Mouse (Mus musculus) forebrain, embryonic 13.5 days (tissue): ENCODE measurements around the gene Gm47289. TPM values are rescaled to one million over a fixed set of nuclear protein-coding genes. Genes with fewer than 3 reads are reported as not detected.

ENCODE experiments used
- ATAC-seq: fragments of 200-750 bp; cut with Nextera tagmentation; 2 replicates; pipeline ENCODE4 v1.8.0; 2017
- H3K27ac ChIP-seq: fragments of 300-500 bp; sonication (generic); 2 replicates; pipeline ENCODE4 v1.5.1; 2015; ENCODE audit warnings: inconsistent platforms, mild to moderate bottlenecking, moderate library complexity
- H3K27me3 ChIP-seq: fragments of 300-500 bp; sonication (generic); 2 replicates; pipeline ENCODE4 v1.6.1; 2015; ENCODE audit warnings: mild to moderate bottlenecking, inconsistent platforms
- H3K36me3 ChIP-seq: fragments of 300-500 bp; sonication (generic); 2 replicates; pipeline ENCODE4 v1.6.1; 2015; ENCODE audit warnings: mild to moderate bottlenecking, inconsistent platforms; ENCODE audit not compliant: poor library complexity, severe bottlenecking
- H3K4me1 ChIP-seq: fragments of 300-500 bp; sonication (generic); 2 replicates; pipeline ENCODE4 v1.6.1; 2015; ENCODE audit warnings: inconsistent platforms
- H3K4me2 ChIP-seq: fragments of 300-500 bp; sonication (generic); 2 replicates; pipeline ENCODE4 v1.6.1; 2015; ENCODE audit warnings: inconsistent platforms, mild to moderate bottlenecking, moderate library complexity
- H3K4me3 ChIP-seq: fragments of 300-500 bp; sonication (generic); 2 replicates; pipeline ENCODE4 v1.5.1; 2015; ENCODE audit warnings: mild to moderate bottlenecking, inconsistent platforms
- H3K9ac ChIP-seq: fragments of 300-500 bp; sonication (generic); 2 replicates; pipeline ENCODE4 v1.6.1; 2015; ENCODE audit warnings: mild to moderate bottlenecking, inconsistent platforms
- H3K9me3 ChIP-seq: fragments of 300-500 bp; sonication (generic); replicated peaks from 2 replicates; pipeline ENCODE4 v1.6.1; 2016; ENCODE audit warnings: inconsistent platforms
- WGBS: fragments of 180-500 bp; shearing (Covaris S2); methylation state at CpG from one replicate; pipeline ENCODE4 v1.1.7; 2015; 5-methylcytosine and 5-hydroxymethylcytosine counted together
- polyA plus RNA-seq: library from polyadenylated mRNA; unstranded; fragments of >200 nt; fragmentation: Nextera tagmentation; extraction: Ambion mirVana; gene quantifications from 2 replicates; pipeline ENCODE4 v1.2.1, GENCODE M21; 2015

Gm47289 gene
- polyA plus RNA-seq, 1 experiment from 2014 or later, result not detected

GRCm38 (mm10) chr9:119165548-119165947, 6.6 kb downstream of the Gm47289 start:
- no peak overlapping the region for H3K9ac ChIP-seq
- H3K27me3 ChIP-seq, result no peaks in the 10 kb centered on the region
- no peak overlapping the region for H3K4me2 ChIP-seq
- no peaks in the 10 kb centered on the region for H3K36me3 ChIP-seq
- no peak overlapping the region for H3K4me3 ChIP-seq
- ATAC-seq, result no peak
- no peak overlapping the region for H3K27ac ChIP-seq
- H3K9me3 ChIP-seq, result no peaks in the 10 kb centered on the region
- 93% methylated on average over 6 of the region's 6 CpGs for WGBS
- no peaks in the 10 kb centered on the region for H3K4me1 ChIP-seq

- 93% methylated on average over 2 of the region's 2 CpGs for WGBS
- H3K27me3 ChIP-seq, result no peaks in the 10 kb centered on the region
- H3K4me1 ChIP-seq, result no peaks in the 10 kb centered on the region
- no peaks in the 10 kb centered on the region for H3K9me3 ChIP-seq
- no peaks in the 10 kb centered on the region for H3K36me3 ChIP-seq
- H3K27ac ChIP-seq, result no peak overlapping the region
- no peak for ATAC-seq
- H3K4me3 ChIP-seq, result no peak overlapping the region
- no peak overlapping the region for H3K9ac ChIP-seq
- no peak overlapping the region for H3K4me2 ChIP-seq
Observed at GRCm38 (mm10) chr9:119167608-119168007, 8.6 kb downstream of the Gm47289 start.

GRCm38 (mm10) chr9:119179292-119179691, 20.3 kb downstream of the Gm47289 start:
- H3K4me3 ChIP-seq, result no peak overlapping the region
- H3K27ac ChIP-seq, result no peak overlapping the region
- H3K27me3 ChIP-seq, result no peaks in the 10 kb centered on the region
- H3K4me2 ChIP-seq, result no peak overlapping the region
- no peak for ATAC-seq
- no peaks in the 10 kb centered on the region for H3K36me3 ChIP-seq
- 87% methylated on average over 11 of the region's 11 CpGs for WGBS
- H3K4me1 ChIP-seq, result no peaks in the 10 kb centered on the region
- no peak overlapping the region for H3K9ac ChIP-seq
- no peaks in the 10 kb centered on the region for H3K9me3 ChIP-seq

- 54% methylated on average over 3 of the region's 3 CpGs for WGBS
Observed at GRCm38 (mm10) chr9:119181241-119181728, 22.3 kb downstream of the Gm47289 start.

GRCm38 (mm10) chr9:119192202-119192990, 33.4 kb downstream of the Gm47289 start:
- Histone ChIP-seq H3K9me3 (no peaks in the 10 kb centered on the region), H3K4me1 (no peaks in the 10 kb centered on the region), H3K4me3 (no peak overlapping the region), H3K27me3 (no peaks in the 10 kb centered on the region), H3K27ac (no peak overlapping the region), H3K36me3 (no peaks in the 10 kb centered on the region), H3K9ac (no peak overlapping the region), H3K4me2 (no peak overlapping the region)
- WGBS, result 31% methylated on average over 11 of the region's 11 CpGs
- ATAC-seq, result no peak

More at GRCm38 (mm10) chr9:119181241-119181728, 22.3 kb downstream of the Gm47289 start:
- Histone ChIP-seq H3K4me1 (no peaks in the 10 kb centered on the region), H3K9me3 (no peaks in the 10 kb centered on the region), H3K36me3 (no peaks in the 10 kb centered on the region), H3K4me2 (no peak overlapping the region), H3K4me3 (no peak overlapping the region), H3K27me3 (no peaks in the 10 kb centered on the region), H3K9ac (no peak overlapping the region), H3K27ac (no peak overlapping the region)
- ATAC-seq, result no peak

- Histone ChIP-seq H3K4me2 (no peak overlapping the region), H3K9me3 (peaks cover 6% of the 10 kb centered on the region; the same call in 1 of the 2 replicates), H3K9ac (no peak overlapping the region), H3K27me3 (no peaks in the 10 kb centered on the region), H3K4me1 (no peaks in the 10 kb centered on the region), H3K27ac (no peak overlapping the region), H3K36me3 (no peaks in the 10 kb centered on the region), H3K4me3 (no peak overlapping the region)
- WGBS, result 81% methylated on average over 10 of the region's 10 CpGs
- ATAC-seq, result no peak
Observed at GRCm38 (mm10) chr9:119199151-119199861, 40.3 kb downstream of the Gm47289 start.

GRCm38 (mm10) chr9:119201653-119202052, 42.7 kb downstream of the Gm47289 start:
- H3K4me3 ChIP-seq, result no peak overlapping the region
- no peak for ATAC-seq
- no peak overlapping the region for H3K9ac ChIP-seq
- no peaks in the 10 kb centered on the region for H3K27me3 ChIP-seq
- H3K4me1 ChIP-seq, result no peaks in the 10 kb centered on the region
- no peak overlapping the region for H3K27ac ChIP-seq
- peaks cover 10% of the 10 kb centered on the region; the same call in 1 of the 2 replicates for H3K9me3 ChIP-seq
- WGBS, result 88% methylated on average over 5 of the region's 5 CpGs
- H3K4me2 ChIP-seq, result no peak overlapping the region
- H3K36me3 ChIP-seq, result no peaks in the 10 kb centered on the region

- Histone ChIP-seq H3K9ac (no peak overlapping the region), H3K36me3 (no peaks in the 10 kb centered on the region), H3K27ac (no peak overlapping the region), H3K9me3 (peaks cover 10% of the 10 kb centered on the region; the same call in 1 of the 2 replicates), H3K4me3 (no peak overlapping the region), H3K27me3 (no peaks in the 10 kb centered on the region), H3K4me2 (no peak overlapping the region), H3K4me1 (no peaks in the 10 kb centered on the region)
- ATAC-seq, result no peak
- 96% methylated on average over 9 of the region's 9 CpGs for WGBS
Observed at GRCm38 (mm10) chr9:119203617-119204016, 44.7 kb downstream of the Gm47289 start.

- H3K27ac ChIP-seq, result no peak overlapping the region
- H3K4me2 ChIP-seq, result no peak overlapping the region
- H3K9ac ChIP-seq, result no peak overlapping the region
- H3K9me3 ChIP-seq, result peaks cover 10% of the 10 kb centered on the region; the same call in 1 of the 2 replicates
- WGBS, result 88% methylated on average over 5 of the region's 5 CpGs
- no peaks in the 10 kb centered on the region for H3K27me3 ChIP-seq
- ATAC-seq, result no peak
- no peak overlapping the region for H3K4me3 ChIP-seq
- H3K4me1 ChIP-seq, result no peaks in the 10 kb centered on the region
- no peaks in the 10 kb centered on the region for H3K36me3 ChIP-seq
Observed at GRCm38 (mm10) chr9:119205756-119206155, 46.8 kb downstream of the Gm47289 start.

- Histone ChIP-seq H3K4me1 (no peaks in the 10 kb centered on the region), H3K36me3 (no peaks in the 10 kb centered on the region), H3K4me3 (no peak overlapping the region), H3K4me2 (no peak overlapping the region), H3K27ac (no peak overlapping the region), H3K27me3 (no peaks in the 10 kb centered on the region), H3K9ac (no peak overlapping the region), H3K9me3 (peaks cover 10% of the 10 kb centered on the region; the same call in 1 of the 2 replicates)
- ATAC-seq, result no peak
- WGBS, result 79% methylated on average over 2 of the region's 2 CpGs
Observed at GRCm38 (mm10) chr9:119206666-119207065, 47.7 kb downstream of the Gm47289 start.

- Histone ChIP-seq H3K9me3 (peaks cover 10% of the 10 kb centered on the region; the same call in 1 of the 2 replicates), H3K4me2 (no peak overlapping the region), H3K4me1 (no peaks in the 10 kb centered on the region), H3K27me3 (no peaks in the 10 kb centered on the region), H3K4me3 (no peak overlapping the region), H3K9ac (no peak overlapping the region), H3K27ac (no peak overlapping the region), H3K36me3 (no peaks in the 10 kb centered on the region)
- 81% methylated on average over 4 of the region's 4 CpGs for WGBS
- ATAC-seq, result no peak
Observed at GRCm38 (mm10) chr9:119207113-119207512, 48.2 kb downstream of the Gm47289 start.

- H3K27ac ChIP-seq, result no peak within 1 kb of the TSS
- ATAC-seq, result no peak
- H3K36me3 ChIP-seq, result no peaks in the 10 kb centered on the region
- H3K9me3 ChIP-seq, result peaks cover 6% of the 10 kb centered on the region; the same call in 1 of the 2 replicates
- no peaks in the 10 kb centered on the region for H3K27me3 ChIP-seq
- H3K4me3 ChIP-seq, result no peak within 1 kb of the TSS
- 98% methylated on average over 4 of the region's 4 CpGs for WGBS
- no peak within 1 kb of the TSS for H3K9ac ChIP-seq
- no peak within 1 kb of the TSS for H3K4me2 ChIP-seq
- no peaks in the 10 kb centered on the region for H3K4me1 ChIP-seq
Observed at GRCm38 (mm10) chr9:119208998-119209397, 50.0 kb downstream of the Gm47289 start, which contains the start of gene Slc22a13. Gene Slc22a13, minus strand, starts transcription at chr9:119209098.
